Mouse (Mus musculus) CH12.LX (cell line): Measurements from ENCODE around the gene Ankfy1.

Experiments used
- CTCF ChIP-seq, 2 experiments: IDR thresholded peaks in 1 of 2; conservative IDR thresholded peaks in 1 of 2; 2 replicates each; pipeline ENCODE4 v1.5.1; 2011 to 2012; ENCODE audit warnings: low read depth in 2 of 2, low read length in 2 of 2, improper control_type of control experiment in 1 of 2, inconsistent platforms in 1 of 2, mild to moderate bottlenecking in 1 of 2, moderate library complexity in 1 of 2
- ZC3H11A ChIP-seq: IDR thresholded peaks from 2 replicates; pipeline ENCODE4 v1.6.1; 2012; ENCODE audit warnings: low read depth, mild to moderate bottlenecking, inconsistent platforms, low read length, improper control_type of control experiment

DNA sequence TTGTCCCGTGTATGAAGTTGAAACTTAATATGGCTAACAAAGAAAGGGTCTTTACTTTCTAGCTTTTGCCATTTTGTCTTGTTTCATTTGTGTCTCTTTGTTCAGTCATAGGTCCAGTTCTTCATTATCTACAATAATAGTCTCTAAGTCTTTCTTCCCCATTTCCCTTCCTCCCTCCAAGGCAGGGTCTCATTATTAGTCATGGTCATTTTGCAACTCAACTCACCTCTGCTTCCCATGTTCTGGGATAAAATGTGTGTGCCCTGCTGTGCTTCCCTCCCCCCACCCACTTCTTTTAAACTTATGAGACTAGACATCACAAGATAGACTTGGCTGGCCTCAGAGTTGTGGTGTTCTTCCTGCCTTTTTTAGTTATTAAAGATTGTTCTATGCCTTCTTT lies 29.4 kb upstream of the Ankfy1 start:
- TF ChIP-seq CTCF (conservative IDR thresholded peaks at IDR 0.05 in 1 of 2, IDR thresholded peaks at IDR 0.05 in 1 of 2; ENCODE audit: low read depth in 2 of 2, low read length in 2 of 2), result no peak
- TF ChIP-seq ZC3H11A, result no peak
